Mouse (Mus musculus) forebrain, embryonic 15.5 days (tissue): ENCODE data around the gene Tfdp2. TPM values are rescaled to one million over a fixed set of nuclear protein-coding genes. Genes with fewer than 3 reads are reported as not detected.
A peak's percentile ranks its signal among the peaks of the same experiment; 100 is the strongest.
"Not testable (repeated sequence)": the region's sequence is repeated elsewhere in the genome, so short reads cannot be mapped to it uniquely, and the experiment has no call there.

Experiments
- ATAC-seq: fragments of 200-750 bp; cut with Nextera tagmentation; replicated peaks from 2 replicates; pipeline ENCODE4 v1.8.0; 2017; ENCODE audit warnings: mild to moderate bottlenecking, moderate TSS enrichment, moderate library complexity
- H3K27ac ChIP-seq: fragments of 300-500 bp; sonication (generic); replicated peaks from 2 replicates; pipeline ENCODE4 v1.5.1; 2015; ENCODE audit warnings: mild to moderate bottlenecking, inconsistent platforms
- H3K27me3 ChIP-seq: fragments of 300-500 bp; sonication (generic); 2 replicates; pipeline ENCODE4 v1.6.1; 2015; ENCODE audit warnings: inconsistent platforms
- H3K36me3 ChIP-seq: fragments of 300-500 bp; sonication (generic); 2 replicates; pipeline ENCODE4 v1.6.1; 2015; ENCODE audit warnings: mild to moderate bottlenecking, inconsistent platforms
- H3K4me1 ChIP-seq: fragments of 300-500 bp; sonication (generic); 2 replicates; pipeline ENCODE4 v1.6.1; 2015; ENCODE audit warnings: inconsistent platforms
- H3K4me2 ChIP-seq: fragments of 300-500 bp; sonication (generic); replicated peaks from 2 replicates; pipeline ENCODE4 v1.6.1; 2015; ENCODE audit warnings: mild to moderate bottlenecking, inconsistent platforms
- H3K4me3 ChIP-seq: fragments of 300-500 bp; sonication (generic); 2 replicates; pipeline ENCODE4 v1.5.1; 2015; ENCODE audit warnings: mild to moderate bottlenecking, inconsistent platforms
- H3K9ac ChIP-seq: fragments of 300-500 bp; sonication (generic); replicated peaks from 2 replicates; pipeline ENCODE4 v1.6.1; 2015; ENCODE audit warnings: mild to moderate bottlenecking, inconsistent platforms
- H3K9me3 ChIP-seq: fragments of 300-500 bp; sonication (generic); 2 replicates; pipeline ENCODE4 v1.6.1; 2016; ENCODE audit warnings: inconsistent platforms
- WGBS: fragments of 180-500 bp; shearing (Covaris S2); methylation state at CpG from one replicate; pipeline ENCODE4 v1.1.7; 2015; ENCODE audit warnings: mixed read lengths; 5-methylcytosine and 5-hydroxymethylcytosine counted together
- polyA plus RNA-seq: library from polyadenylated mRNA; unstranded; fragments of >200 nt; fragmentation: Nextera tagmentation; extraction: Ambion mirVana; gene quantifications from 2 replicates; pipeline ENCODE4 v1.2.1, GENCODE M21; 2015

Tfdp2 gene
- polyA plus RNA-seq, result 34.7 and 36.9 TPM in 2 replicates

DNA sequence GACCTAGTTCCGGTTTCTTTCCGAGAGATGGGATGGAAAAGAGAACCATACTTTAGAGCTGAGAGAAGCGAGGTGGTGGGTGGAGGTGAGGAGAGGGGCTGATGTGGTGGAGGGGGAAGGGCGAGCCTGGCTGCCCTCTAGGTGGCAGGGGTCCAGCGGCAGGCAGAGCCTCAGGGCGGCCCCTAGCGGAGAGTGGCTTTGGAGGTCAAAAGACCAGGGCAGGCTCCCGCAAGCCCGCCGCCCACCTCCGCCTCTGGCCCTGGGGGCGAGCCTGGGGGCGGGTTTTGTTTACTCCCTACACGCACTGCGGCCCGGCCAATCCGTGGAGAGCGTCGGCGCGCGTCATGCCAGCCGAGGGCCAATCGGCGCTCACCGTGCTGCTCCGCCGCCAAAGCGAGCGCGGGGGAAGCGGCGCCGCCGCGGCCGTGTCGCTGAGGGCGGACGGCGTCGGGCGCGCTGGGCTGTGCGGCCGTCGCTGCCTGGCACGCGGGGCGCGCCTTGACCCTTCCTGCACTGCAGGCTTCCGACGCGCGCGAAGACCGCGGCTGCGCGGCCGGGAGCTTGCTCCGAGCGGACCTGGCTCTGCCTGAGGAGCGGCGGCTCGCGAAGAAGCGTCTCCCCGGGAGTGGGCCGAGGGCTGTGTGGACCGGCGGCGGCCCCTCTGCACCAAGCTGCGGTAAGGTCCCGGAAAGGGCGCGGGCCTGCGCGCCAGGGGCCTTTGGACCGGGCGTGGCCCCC lies at the start of gene Tfdp2:
TSS of gene Tfdp2 (plus strand) at position 391 of the 738 bp plus-strand sequence.
- ATAC-seq, result peak; percentile 100
- H3K36me3 ChIP-seq, result no peaks in the 10 kb centered on the region

GRCm38 (mm10) chr9:96152801-96153200 lies 43.3 kb upstream of the Tfdp2 start:
- Histone ChIP-seq H3K4me3 (no peak overlapping the region), H3K27me3 (no peaks in the 10 kb centered on the region), H3K4me2 (no peak overlapping the region), H3K9me3 (no peaks in the 10 kb centered on the region), H3K27ac (no peak overlapping the region), H3K9ac (no peak overlapping the region), H3K36me3 (no peaks in the 10 kb centered on the region), H3K4me1 (no peaks in the 10 kb centered on the region)
- WGBS, result 91% methylated on average over 7 of the region's 7 CpGs
- no peak for ATAC-seq

More for the DNA sequence above, at the start of gene Tfdp2:
- Histone ChIP-seq H3K9ac (peak within 1 kb of the TSS; percentile 68), H3K27ac (peak within 1 kb of the TSS; percentile 62), H3K9me3 (no peaks in the 10 kb centered on the region), H3K4me1 (peaks cover 14% of the 10 kb centered on the region), H3K4me2 (peak within 1 kb of the TSS; percentile 95), H3K4me3 (peak within 1 kb of the TSS; percentile 64), H3K27me3 (no peaks in the 10 kb centered on the region)
- WGBS, result under 1% methylated on average over 81 of the region's 81 CpGs

DNA sequence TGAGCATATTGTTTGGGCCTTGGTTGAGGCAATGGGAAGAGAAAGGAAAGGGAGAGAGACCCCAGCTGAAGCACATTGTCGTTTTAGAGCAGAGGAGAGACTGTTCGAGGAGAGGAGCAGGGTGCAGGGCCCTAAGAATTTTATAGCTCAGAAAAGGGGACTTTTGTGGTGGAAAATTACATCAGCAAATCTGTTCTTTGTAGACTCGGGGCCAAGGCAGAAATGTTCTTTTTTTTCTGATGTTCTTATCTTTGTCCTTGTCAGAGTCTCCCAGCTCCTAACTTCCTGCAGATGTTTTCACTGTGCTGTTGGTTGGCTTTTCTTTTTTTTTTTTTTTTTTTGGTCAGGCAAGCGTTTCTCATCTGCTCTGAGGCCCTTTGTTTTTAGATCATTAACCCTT lies 37.6 kb upstream of the Tfdp2 start:
- ATAC-seq, result no peak
- H3K27me3 ChIP-seq, result no peaks in the 10 kb centered on the region
- no peak overlapping the region for H3K4me3 ChIP-seq

GRCm38 (mm10) chr9:96159047-96159446 lies 37.0 kb upstream of the Tfdp2 start:
- no peak for ATAC-seq
- Histone ChIP-seq H3K36me3 (no peaks in the 10 kb centered on the region), H3K4me1 (no peaks in the 10 kb centered on the region), H3K9ac (no peak overlapping the region), H3K4me2 (no peak overlapping the region), H3K4me3 (no peak overlapping the region), H3K9me3 (no peaks in the 10 kb centered on the region), H3K27ac (no peak overlapping the region), H3K27me3 (no peaks in the 10 kb centered on the region)
- WGBS, result 72% methylated on average over 3 of the region's 3 CpGs

More for the DNA sequence above, 37.6 kb upstream of the Tfdp2 start:
- H3K9me3 ChIP-seq, result no peaks in the 10 kb centered on the region
- H3K27ac ChIP-seq, result no peak overlapping the region
- no peak overlapping the region for H3K9ac ChIP-seq
- no peaks in the 10 kb centered on the region for H3K4me1 ChIP-seq
- no peak overlapping the region for H3K4me2 ChIP-seq
- H3K36me3 ChIP-seq, result no peaks in the 10 kb centered on the region
- WGBS, result 52% methylated on average over 4 of the region's 4 CpGs

DNA sequence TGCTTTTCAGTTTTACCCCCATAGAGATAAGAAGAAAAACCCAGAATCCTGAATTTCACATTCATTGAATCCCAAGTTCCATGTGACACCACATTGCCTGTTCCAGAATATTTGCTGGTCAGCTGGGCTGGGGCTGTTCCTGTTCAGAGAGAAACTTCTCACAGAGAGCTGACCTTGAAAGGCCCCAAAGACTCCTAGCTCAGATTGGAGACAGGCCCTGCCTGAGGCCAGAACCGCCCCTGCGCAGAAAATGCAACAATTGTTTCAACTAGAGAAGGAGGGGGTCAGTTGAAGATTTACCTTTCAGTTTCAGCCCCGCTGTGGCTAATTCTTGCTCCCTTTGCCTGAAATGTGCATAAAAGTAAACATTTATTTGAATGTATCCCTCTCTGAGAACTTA lies 35.3 kb upstream of the Tfdp2 start:
- no peaks in the 10 kb centered on the region for H3K9me3 ChIP-seq
- H3K36me3 ChIP-seq, result no peaks in the 10 kb centered on the region
- WGBS, result 86% methylated on average over 3 of the region's 3 CpGs
- H3K4me2 ChIP-seq, result no peak overlapping the region
- H3K27me3 ChIP-seq, result no peaks in the 10 kb centered on the region
- H3K9ac ChIP-seq, result no peak overlapping the region
- no peaks in the 10 kb centered on the region for H3K4me1 ChIP-seq
- H3K27ac ChIP-seq, result no peak overlapping the region
- H3K4me3 ChIP-seq, result no peak overlapping the region
- ATAC-seq, result no peak

DNA sequence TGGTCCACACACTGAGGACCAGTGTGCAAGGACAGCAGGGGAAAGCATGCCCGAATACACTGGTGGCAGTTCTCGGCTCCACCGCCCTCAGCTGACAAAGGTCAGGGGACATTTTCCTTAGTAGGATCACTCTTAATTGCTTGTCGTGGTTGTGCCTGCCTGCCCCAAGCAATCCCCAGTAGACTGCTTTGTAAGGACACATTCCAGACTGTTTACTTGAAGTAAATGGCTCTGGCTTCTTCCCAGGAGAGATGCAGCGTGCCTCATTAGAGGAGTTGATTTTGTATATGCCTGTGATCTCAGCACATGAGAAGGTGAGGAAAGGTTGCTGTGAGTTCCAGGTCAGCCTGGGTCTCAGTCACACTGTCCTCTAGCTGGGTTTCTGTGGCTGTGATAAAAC lies 33.7 kb upstream of the Tfdp2 start:
- H3K36me3 ChIP-seq, result no peaks in the 10 kb centered on the region
- no peaks in the 10 kb centered on the region for H3K9me3 ChIP-seq
- no peaks in the 10 kb centered on the region for H3K4me1 ChIP-seq
- no peak for ATAC-seq
- 59% methylated on average over 5 of the region's 5 CpGs for WGBS
- no peak overlapping the region for H3K27ac ChIP-seq
- no peak overlapping the region for H3K4me3 ChIP-seq
- no peak overlapping the region for H3K9ac ChIP-seq
- no peak overlapping the region for H3K4me2 ChIP-seq
- no peaks in the 10 kb centered on the region for H3K27me3 ChIP-seq

- H3K9ac ChIP-seq, result no peak overlapping the region
- no peak for ATAC-seq
- WGBS, result 98% methylated on average over 7 of the region's 7 CpGs
- H3K27me3 ChIP-seq, result no peaks in the 10 kb centered on the region
- H3K9me3 ChIP-seq, result no peaks in the 10 kb centered on the region
- H3K4me3 ChIP-seq, result no peak overlapping the region
- no peak overlapping the region for H3K4me2 ChIP-seq
- H3K4me1 ChIP-seq, result no peaks in the 10 kb centered on the region
- no peak overlapping the region for H3K27ac ChIP-seq
- no peaks in the 10 kb centered on the region for H3K36me3 ChIP-seq
Observed at GRCm38 (mm10) chr9:96163443-96163842, 32.6 kb upstream of the Tfdp2 start.

DNA sequence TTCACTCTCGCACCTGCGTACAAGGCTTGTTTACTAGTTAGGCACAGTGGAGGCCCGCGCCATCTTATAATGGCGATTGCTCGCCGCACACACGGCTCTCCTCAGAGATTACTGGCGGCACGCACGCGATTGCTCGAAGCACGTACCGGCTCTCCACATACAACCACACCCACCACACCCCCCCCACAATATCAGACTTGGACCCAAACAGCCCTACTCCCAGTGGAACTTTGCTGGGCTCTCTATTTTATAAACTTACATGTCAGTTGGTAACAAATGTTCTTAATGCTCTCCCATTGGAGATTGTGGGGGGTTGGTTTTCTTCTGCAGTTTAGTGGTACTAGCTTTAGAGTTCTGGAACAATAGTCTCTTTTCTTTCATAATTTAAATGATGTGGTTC lies 32.1 kb upstream of the Tfdp2 start:
- 97% methylated on average over 15 of the region's 15 CpGs for WGBS
- not testable (repeated sequence) for H3K36me3 ChIP-seq, H3K27me3 ChIP-seq, H3K27ac ChIP-seq, H3K4me2 ChIP-seq, H3K4me3 ChIP-seq, H3K4me1 ChIP-seq, H3K9me3 ChIP-seq, H3K9ac ChIP-seq, ATAC-seq

GRCm38 (mm10) chr9:96167168-96167585 lies 28.9 kb upstream of the Tfdp2 start:
- Histone ChIP-seq H3K4me1 (no peaks in the 10 kb centered on the region), H3K9ac (no peak overlapping the region), H3K36me3 (no peaks in the 10 kb centered on the region), H3K4me3 (no peak overlapping the region), H3K27ac (no peak overlapping the region), H3K9me3 (no peaks in the 10 kb centered on the region), H3K4me2 (no peak overlapping the region), H3K27me3 (no peaks in the 10 kb centered on the region)
- 11% methylated on average over 5 of the region's 5 CpGs for WGBS
- ATAC-seq, result 0 out of 2 replicates have a peak, but pooled peaks have one; percentile 26

- Histone ChIP-seq H3K27ac (no peak overlapping the region), H3K9me3 (no peaks in the 10 kb centered on the region), H3K27me3 (no peaks in the 10 kb centered on the region), H3K4me3 (no peak overlapping the region), H3K4me2 (no peak overlapping the region), H3K9ac (no peak overlapping the region), H3K4me1 (no peaks in the 10 kb centered on the region), H3K36me3 (no peaks in the 10 kb centered on the region)
- WGBS, result 56% methylated on average over 3 of the region's 3 CpGs
- ATAC-seq, result no peak
Observed at GRCm38 (mm10) chr9:96170600-96170999, 25.5 kb upstream of the Tfdp2 start.

GRCm38 (mm10) chr9:96184909-96185308 lies 11.2 kb upstream of the Tfdp2 start:
- ATAC-seq, result no peak
- no peak overlapping the region for H3K4me3 ChIP-seq
- no peaks in the 10 kb centered on the region for H3K4me1 ChIP-seq
- no peak overlapping the region for H3K27ac ChIP-seq
- H3K9me3 ChIP-seq, result no peaks in the 10 kb centered on the region
- H3K9ac ChIP-seq, result no peak overlapping the region
- 88% methylated on average over 4 of the region's 4 CpGs for WGBS
- no peaks in the 10 kb centered on the region for H3K27me3 ChIP-seq
- H3K36me3 ChIP-seq, result no peaks in the 10 kb centered on the region
- no peak overlapping the region for H3K4me2 ChIP-seq

DNA sequence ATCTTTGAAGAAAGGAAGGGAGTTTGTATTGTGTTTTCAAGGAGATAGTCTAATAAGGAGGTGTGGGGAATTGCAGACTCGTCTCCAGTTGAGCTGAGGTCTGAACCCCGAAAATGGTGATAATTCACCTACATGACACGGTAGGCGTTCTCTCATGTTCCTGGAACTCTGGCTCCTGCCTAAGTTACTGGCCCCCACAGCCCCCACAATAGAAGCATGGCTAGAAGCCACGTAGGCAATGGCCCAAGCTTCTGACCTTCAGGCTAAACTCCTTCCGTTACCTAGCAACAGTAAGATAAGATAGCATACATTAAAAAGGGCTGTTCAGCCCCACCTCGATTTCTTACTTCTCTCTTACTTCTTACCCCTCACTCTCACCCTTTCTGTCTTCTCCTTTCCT lies 9.4 kb upstream of the Tfdp2 start:
- H3K27ac ChIP-seq, result no peak overlapping the region
- H3K27me3 ChIP-seq, result no peaks in the 10 kb centered on the region
- H3K4me2 ChIP-seq, result no peak overlapping the region
- no peaks in the 10 kb centered on the region for H3K36me3 ChIP-seq
- H3K9me3 ChIP-seq, result no peaks in the 10 kb centered on the region
- WGBS, result 78% methylated on average over 7 of the region's 7 CpGs
- H3K4me3 ChIP-seq, result no peak overlapping the region
- ATAC-seq, result no peak
- no peaks in the 10 kb centered on the region for H3K4me1 ChIP-seq
- no peak overlapping the region for H3K9ac ChIP-seq
